Mouse (Mus musculus) G1E (cell line): ENCODE measurements around the gene Ddx59. TPM values are rescaled to one million over a fixed set of nuclear protein-coding genes. Genes with fewer than 3 reads are reported as not detected.
A peak's percentile ranks its signal among the peaks of the same experiment; 100 is the strongest.

Experiments
- ATAC-seq: 2 replicates; pipeline ENCODE4 v1.8.0; 2016; ENCODE audit warnings: mild to moderate bottlenecking; ENCODE audit not compliant: insufficient number of reproducible peaks, poor library complexity, low FRiP score, severe bottlenecking; ENCODE audit errors: extremely low read depth
- DNase-seq: peaks from one replicate; pipeline ENCODE4 v3.0.0; 2012; ENCODE audit warnings: low spot score
- H3K27me3 ChIP-seq: 2 replicates; pipeline ENCODE4 v1.6.1; 2012; ENCODE audit warnings: mild to moderate bottlenecking, low read length, inconsistent platforms; ENCODE audit not compliant: insufficient read depth
- H3K36me3 ChIP-seq: replicated peaks from 2 replicates; pipeline ENCODE3; 2012; ENCODE audit warnings: mild to moderate bottlenecking, inconsistent platforms
- H3K4me1 ChIP-seq: 2 replicates; pipeline ENCODE4 v1.6.1; 2012; ENCODE audit warnings: low read depth, low read length, inconsistent platforms, mixed read lengths; ENCODE audit not compliant: insufficient read depth
- H3K4me3 ChIP-seq: 2 replicates; pipeline ENCODE4 v1.5.1; 2012; ENCODE audit warnings: low read depth, mild to moderate bottlenecking, inconsistent platforms, low read length, moderate library complexity, mixed read lengths
- H3K9me3 ChIP-seq: replicated peaks from 2 replicates; pipeline ENCODE4 v1.6.1; 2012; ENCODE audit warnings: inconsistent platforms
- CTCF ChIP-seq: IDR thresholded peaks from 2 replicates; pipeline ENCODE4 v1.5.1; 2012; ENCODE audit warnings: low read depth, low read length, inconsistent platforms, mixed read lengths
- GATA1 ChIP-seq: IDR thresholded peaks from 2 replicates; pipeline ENCODE4 v1.6.1; 2012; ENCODE audit warnings: borderline replicate concordance, low read length, inconsistent platforms, mixed read lengths
- GATA2 ChIP-seq: IDR thresholded peaks from 2 replicates; pipeline ENCODE4 v1.6.1; 2012; ENCODE audit warnings: low read depth, low read length, inconsistent platforms, borderline replicate concordance
- POLR2AphosphoS5 ChIP-seq: IDR thresholded peaks from 2 replicates; pipeline ENCODE4 v1.6.1; 2012; ENCODE audit warnings: low read depth, low read length, inconsistent platforms; ENCODE audit not compliant: insufficient replicate concordance
- TAL1 ChIP-seq: conservative IDR thresholded peaks from 2 replicates; pipeline ENCODE4 v1.6.1; 2012; ENCODE audit warnings: low read depth, low read length, inconsistent platforms, mixed read lengths
- polyA plus RNA-seq: library from polyadenylated mRNA; stranded (reverse); fragments of >175 nt; gene quantifications from 2 replicates; pipeline ENCODE4 v1.2.3, GENCODE M21; 2012
- total RNA-seq, 2 experiments: library from RNA; stranded (forward) in 1 of 2; stranded (reverse) in 1 of 2; fragments of 200-1000 nt in 1 of 2; fragments of >200 nt in 1 of 2; fragmentation: Nextera tagmentation in 1 of 2; gene quantifications; 2 replicates each; pipeline ENCODE4 v1.2.3; 2014 to 2017

Ddx59 gene
- total and polyA plus RNA-seq, 3 experiments = 2.7 to 26.8 (median 24.3) TPM

DNA sequence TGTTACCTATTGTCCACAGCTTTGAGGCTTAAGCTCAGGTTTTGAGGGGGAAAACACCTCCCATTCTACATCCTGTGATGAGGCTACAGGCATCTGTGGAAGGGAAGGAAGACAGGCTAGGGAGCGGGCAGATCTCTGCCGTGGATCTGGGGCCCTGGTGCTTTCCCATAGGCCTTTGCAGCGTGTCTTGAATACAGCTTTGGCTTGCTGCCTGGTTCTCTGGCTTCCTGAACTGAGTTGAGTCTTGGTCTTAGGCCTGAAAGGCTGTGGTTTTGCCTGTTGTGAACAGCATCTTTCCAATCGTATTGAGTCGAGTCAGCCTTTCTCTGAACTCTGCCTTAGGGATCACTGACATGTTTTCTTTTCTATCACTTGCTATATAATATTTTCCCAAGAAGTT is 33.5 kb upstream of the Ddx59 start:
- TF ChIP-seq GATA1 (no peak), CTCF (no peak), GATA2 (no peak), POLR2AphosphoS5 (no peak), TAL1 (no peak)
- no peak for ATAC-seq
- H3K4me3 ChIP-seq = no peak overlapping the region
- no peaks in the 10 kb centered on the region for H3K9me3 ChIP-seq
- no peaks in the 10 kb centered on the region; the same call in 1 of the 2 replicates for H3K4me1 ChIP-seq
- DNase-seq = no peak
- H3K27me3 ChIP-seq = peaks cover 11% of the 10 kb centered on the region; the same call in 1 of the 2 replicates
- no peaks in the 10 kb centered on the region for H3K36me3 ChIP-seq

DNA sequence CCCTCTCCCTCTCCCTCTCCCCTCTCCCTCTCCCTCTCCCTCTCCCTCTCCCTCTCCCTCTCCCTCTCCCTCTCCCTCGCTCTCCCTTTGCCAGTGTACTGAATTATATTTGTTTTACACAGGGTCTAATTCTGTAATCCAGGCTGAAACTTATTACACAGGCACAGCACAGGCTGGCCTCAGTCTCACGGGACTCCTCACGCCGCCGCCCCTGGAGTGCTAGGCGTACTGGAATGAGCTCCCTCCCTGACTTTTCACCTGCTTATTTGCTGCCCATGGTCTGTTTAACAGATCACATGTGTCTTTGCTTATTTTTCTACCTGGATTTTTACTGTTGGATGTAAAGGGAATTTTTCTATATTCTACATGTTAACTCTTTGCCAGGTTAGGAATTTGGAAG is 28.2 kb upstream of the Ddx59 start:
- no peak for ATAC-seq

DNA sequence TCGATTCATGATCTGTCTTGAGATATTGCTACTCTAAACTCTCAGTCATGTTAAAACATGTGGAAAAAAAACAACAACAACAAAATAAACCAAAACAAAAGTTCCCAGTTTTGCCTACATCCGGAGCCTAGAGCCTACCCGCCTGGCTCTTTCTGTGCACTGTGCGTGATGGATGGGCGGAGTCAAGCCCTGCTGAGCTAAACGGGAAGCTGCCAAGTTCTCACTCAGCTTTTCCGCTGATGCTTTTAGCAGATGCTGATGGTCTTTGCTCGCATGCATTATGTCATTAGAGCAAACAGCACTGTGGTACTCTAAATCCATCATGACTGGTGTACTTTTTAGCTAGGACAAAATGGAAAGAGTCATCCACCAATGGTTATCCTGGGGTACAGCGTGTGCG is 20.6 kb upstream of the Ddx59 start:
- ATAC-seq (no peak), DNase-seq (no peak)
- peaks cover 18% of the 10 kb centered on the region for H3K27me3 ChIP-seq
- no peaks in the 10 kb centered on the region for H3K9me3 ChIP-seq
- H3K4me3 ChIP-seq = no peak overlapping the region
- TF ChIP-seq GATA1 = no peak
- H3K36me3 ChIP-seq = no peaks in the 10 kb centered on the region
- H3K4me1 ChIP-seq = peaks cover 2% of the 10 kb centered on the region; the same call in 1 of the 2 replicates

More for the DNA sequence above, 28.2 kb upstream of the Ddx59 start:
- Histone ChIP-seq H3K27me3 (peaks cover 9% of the 10 kb centered on the region; the same call in 1 of the 2 replicates), H3K4me3 (no peak overlapping the region), H3K9me3 (no peaks in the 10 kb centered on the region), H3K36me3 (no peaks in the 10 kb centered on the region), H3K4me1 (no peaks in the 10 kb centered on the region)
- TF ChIP-seq GATA2 (no peak), POLR2AphosphoS5 (no peak), CTCF (no peak), GATA1 (no peak), TAL1 (no peak)
- DNase-seq = no peak

DNA sequence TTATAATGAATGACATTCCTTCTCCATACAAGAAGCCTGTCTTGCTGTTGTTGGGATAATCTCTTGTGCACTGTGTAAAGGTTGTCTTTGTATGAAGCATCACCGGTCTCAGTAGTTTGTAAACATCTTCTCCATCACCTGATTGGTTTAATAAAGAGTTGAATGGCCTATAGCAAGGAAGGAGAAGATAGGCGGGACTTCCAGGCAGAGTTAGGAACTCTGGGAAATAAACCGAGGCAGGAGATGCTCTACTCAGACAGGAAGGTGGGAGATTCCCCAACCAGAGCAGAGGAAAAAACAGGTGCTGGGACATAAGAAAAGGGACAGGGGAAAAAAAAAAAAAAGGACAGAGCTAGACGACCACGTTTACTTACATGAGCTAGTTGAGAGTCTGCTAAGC is 20.0 kb upstream of the Ddx59 start:
- Histone ChIP-seq H3K9me3 (no peaks in the 10 kb centered on the region), H3K27me3 (peaks cover 21% of the 10 kb centered on the region), H3K4me3 (no peak overlapping the region), H3K4me1 (peaks cover 2% of the 10 kb centered on the region; the same call in 1 of the 2 replicates), H3K36me3 (no peaks in the 10 kb centered on the region)
- DNase-seq (no peak), ATAC-seq (no peak)
- TF ChIP-seq GATA2 (no peak), GATA1 (no peak), CTCF (no peak), TAL1 (no peak), POLR2AphosphoS5 (no peak)

DNA sequence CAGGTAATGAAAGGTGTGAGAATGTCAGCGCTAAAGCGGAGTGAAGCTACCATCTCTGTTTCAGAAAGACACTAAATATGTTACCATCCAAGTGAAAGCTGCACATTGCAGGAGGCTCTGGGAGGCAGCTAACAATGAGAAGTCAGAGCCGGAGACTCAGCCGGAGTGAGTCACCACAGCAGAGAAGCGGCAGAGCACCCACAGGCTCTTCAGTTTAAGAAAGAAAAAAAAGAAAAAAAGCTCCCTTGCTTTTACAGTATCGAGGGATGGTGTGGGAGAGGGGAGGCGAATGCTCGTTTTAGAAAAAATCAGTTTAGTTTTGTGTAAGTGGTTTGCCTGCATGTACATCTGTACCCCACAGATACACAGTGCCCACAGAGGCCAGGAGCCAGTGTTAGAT is 13.8 kb upstream of the Ddx59 start:
- Histone ChIP-seq H3K36me3 (no peaks in the 10 kb centered on the region), H3K4me3 (no peak overlapping the region), H3K4me1 (no peaks in the 10 kb centered on the region; the same call in 1 of the 2 replicates), H3K9me3 (no peaks in the 10 kb centered on the region), H3K27me3 (peaks cover 40% of the 10 kb centered on the region)
- no peak for DNase-seq
- TF ChIP-seq GATA2 (no peak), POLR2AphosphoS5 (no peak), TAL1 (no peak), GATA1 (no peak), CTCF (no peak)
- no peak for ATAC-seq

DNA sequence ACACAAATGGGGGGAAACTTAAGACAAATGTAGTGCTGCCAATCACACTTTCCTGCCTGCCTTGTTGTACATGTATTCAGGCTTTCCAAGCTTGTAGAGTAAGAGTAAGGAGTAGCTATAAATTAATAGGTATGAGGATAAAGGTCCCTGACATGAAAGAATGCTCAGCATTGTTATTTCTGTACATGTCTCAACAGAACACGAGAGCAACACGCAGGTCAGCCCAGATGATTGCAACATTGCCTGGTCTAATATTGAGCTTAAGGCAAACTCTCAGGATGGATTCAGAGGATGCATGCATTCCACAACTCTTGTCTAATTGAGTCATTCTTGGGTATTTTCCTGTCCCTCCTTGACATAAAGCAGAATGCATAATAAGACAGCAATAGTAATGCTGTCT is 5.4 kb upstream of the Ddx59 start:
- DNase-seq (no peak), ATAC-seq (no peak)
- H3K4me1 ChIP-seq = peaks cover under 1% of the 10 kb centered on the region; the same call in 1 of the 2 replicates
- H3K36me3 ChIP-seq = no peaks in the 10 kb centered on the region
- H3K27me3 ChIP-seq = peaks cover 13% of the 10 kb centered on the region
- H3K9me3 ChIP-seq = no peaks in the 10 kb centered on the region
- no peak overlapping the region for H3K4me3 ChIP-seq
- TF ChIP-seq CTCF (no peak), GATA1 (no peak), TAL1 (no peak), GATA2 (no peak), POLR2AphosphoS5 (no peak)

DNA sequence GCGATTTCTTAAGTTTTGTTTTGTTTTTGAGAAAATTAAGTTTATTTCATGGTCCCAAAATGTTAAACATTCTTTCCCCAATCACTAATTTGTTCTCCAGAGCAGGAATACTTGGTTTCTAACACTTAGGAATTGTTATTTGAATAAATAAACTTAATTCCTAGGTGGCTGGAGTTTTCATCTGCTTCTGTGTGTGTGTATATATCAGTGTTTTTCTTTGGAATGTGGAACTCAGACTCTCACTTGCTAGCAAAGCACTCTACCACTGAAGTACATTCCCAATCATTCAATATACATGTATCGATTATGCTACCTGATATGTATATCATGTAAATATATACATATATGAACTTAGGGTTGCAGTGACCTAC is 670 bp downstream of the Ddx59 start:
- no peak for ATAC-seq
- H3K4me3 ChIP-seq = peak overlapping the region; percentile 86
- TF ChIP-seq POLR2AphosphoS5 (no peak), TAL1 (no peak), CTCF (no peak), GATA2 (no peak), GATA1 (no peak)

More for the DNA sequence above, 670 bp downstream of the Ddx59 start:
- Histone ChIP-seq H3K4me1 (peaks cover 9% of the 10 kb centered on the region), H3K27me3 (no peaks in the 10 kb centered on the region), H3K36me3 (peaks cover 25% of the 10 kb centered on the region), H3K9me3 (no peaks in the 10 kb centered on the region)
- no peak for DNase-seq
